Mouse (Mus musculus) testis, adult 2 months (tissue): ENCODE data around the gene Plekhg2.

Experiments used
- CTCF ChIP-seq: fragments of 200-500 bp; IDR thresholded peaks from 2 replicates; pipeline ENCODE4 v1.5.1; 2012; ENCODE audit warnings: low read depth, mild to moderate bottlenecking, inconsistent platforms, low read length, moderate library complexity; ENCODE audit not compliant: control insufficient read depth, insufficient read depth, insufficient replicate concordance
- POLR2A ChIP-seq: fragments of 200-500 bp; IDR thresholded peaks from 2 replicates; pipeline ENCODE4 v1.6.1; 2012; ENCODE audit warnings: low read depth, mild to moderate bottlenecking, inconsistent platforms, low read length, moderate library complexity; ENCODE audit not compliant: control insufficient read depth

- TF ChIP-seq POLR2A (no peak), CTCF (no peak)
These were observed 19.1 kb downstream of the Plekhg2 start for GRCm38 (mm10) chr7:28353267-28353666.
